Mouse (Mus musculus): Measurements from ENCODE around the gene Gm47985. TPM values are rescaled to one million over a fixed set of nuclear protein-coding genes. Genes with fewer than 3 reads are reported as not detected.
"Not testable (repeated sequence)": the region's sequence is repeated elsewhere in the genome, so short reads cannot be mapped to it uniquely, and the experiment has no call there.

Gm47985 gene
- polyA plus RNA-seq, 1 experiment from 2014 or later: not detected

DNA sequence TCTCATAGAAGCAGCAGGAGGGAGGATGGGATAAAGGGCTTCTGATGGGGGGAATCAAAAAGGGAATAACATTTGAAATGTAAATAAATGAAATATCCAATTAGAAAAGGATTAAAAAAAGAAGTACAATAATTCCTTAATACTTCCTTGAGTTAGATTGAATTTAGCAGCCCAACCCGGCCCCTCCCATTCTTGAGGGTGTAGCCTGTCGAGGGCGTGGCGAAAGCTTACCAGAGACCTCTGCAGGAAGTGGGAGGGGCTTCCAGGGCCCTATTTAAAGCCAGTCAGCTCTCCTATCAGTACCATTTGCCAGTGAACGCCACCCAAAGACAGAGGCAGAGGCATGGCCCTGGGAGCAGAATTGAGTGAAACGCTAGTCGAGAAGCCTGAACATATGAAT, 9.7 kb downstream of the Gm47985 start, which contains the start of gene Gm8947:
Gene Gm8947 (plus strand): TSS at position 302 of the 400 bp plus-strand sequence.
- not testable (repeated sequence) for H3K27me3 ChIP-seq (ENCODE audit: control insufficient read depth, insufficient read depth, low read length); H3K27ac ChIP-seq (ENCODE audit: low read length); H3K4me2 ChIP-seq (replicated peaks; ENCODE audit: low read depth, low read length); H3K9ac ChIP-seq (replicated peaks; ENCODE audit: low read depth, low read length); H3K36me3 ChIP-seq (ENCODE audit: control insufficient read depth, insufficient read depth, low read length); ATAC-seq (ENCODE audit: insufficient number of reproducible peaks, insufficient read depth, low FRiP score, low read depth); H3K4me1 ChIP-seq (ENCODE audit: control insufficient read depth, insufficient read depth, low read length); H3K4me3 ChIP-seq (ENCODE audit: low read depth, low read length); H3K9me3 ChIP-seq (ENCODE audit: control insufficient read depth, low read depth, low read length)
- WGBS: no CpG with 5 or more reads among the region's 7 CpGs

DNA sequence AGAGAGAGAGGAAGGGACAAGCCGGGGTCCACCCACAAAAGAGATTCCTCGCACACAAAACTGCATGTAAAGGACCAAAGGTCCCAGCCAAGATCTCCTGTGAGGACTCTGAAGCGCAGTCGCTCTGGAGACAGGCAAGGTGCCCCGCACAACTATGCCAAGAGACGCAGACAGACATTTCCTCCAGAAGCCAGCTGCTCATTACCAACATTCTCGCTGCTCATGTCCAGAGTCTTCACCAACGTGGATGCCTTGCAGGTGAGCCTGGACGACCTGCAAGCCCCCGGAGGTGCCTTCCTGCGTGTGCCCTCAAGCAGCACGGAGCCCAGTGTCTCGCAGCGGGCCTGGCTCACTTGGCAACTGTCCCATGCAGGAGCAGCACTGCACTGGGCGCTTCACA, 10.4 kb downstream of the Gm47985 start:
- not testable (repeated sequence) for H3K9me3 ChIP-seq (ENCODE audit: control insufficient read depth, low read depth, low read length); H3K4me1 ChIP-seq (ENCODE audit: control insufficient read depth, insufficient read depth, low read length); H3K9ac ChIP-seq (replicated peaks; ENCODE audit: low read depth, low read length); H3K27me3 ChIP-seq (ENCODE audit: control insufficient read depth, insufficient read depth, low read length); ATAC-seq (ENCODE audit: insufficient number of reproducible peaks, insufficient read depth, low FRiP score, low read depth); H3K36me3 ChIP-seq (ENCODE audit: control insufficient read depth, insufficient read depth, low read length); H3K27ac ChIP-seq (ENCODE audit: low read length); H3K4me3 ChIP-seq (ENCODE audit: low read depth, low read length); H3K4me2 ChIP-seq (replicated peaks; ENCODE audit: low read depth, low read length)
- WGBS: 92% methylated on average over 14 of the region's 15 CpGs

DNA sequence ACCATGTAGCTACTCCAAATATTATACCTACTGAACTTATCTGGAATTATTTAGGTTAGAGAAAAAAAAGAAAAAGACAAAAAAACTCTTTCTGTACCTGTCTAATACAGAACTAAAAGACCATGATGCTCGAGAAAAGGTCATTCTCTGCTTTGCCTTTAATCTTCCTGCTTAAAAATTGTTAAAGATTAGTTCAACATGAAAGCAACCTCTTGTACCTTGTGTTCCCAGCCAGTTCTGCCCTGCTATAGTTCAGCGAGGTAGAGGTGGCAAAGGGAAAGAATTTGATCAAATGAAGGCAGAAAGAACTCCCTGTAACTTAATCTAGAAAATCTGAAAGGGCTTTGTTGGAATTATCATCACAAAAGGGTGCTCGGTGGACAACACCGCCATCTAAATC, 13.6 kb downstream of the Gm47985 start:
- not testable (repeated sequence) for H3K4me3 ChIP-seq (ENCODE audit: low read depth, low read length); H3K4me2 ChIP-seq (replicated peaks; ENCODE audit: low read depth, low read length); H3K9me3 ChIP-seq (ENCODE audit: control insufficient read depth, low read depth, low read length); H3K9ac ChIP-seq (replicated peaks; ENCODE audit: low read depth, low read length); ATAC-seq (ENCODE audit: insufficient number of reproducible peaks, insufficient read depth, low FRiP score, low read depth); H3K27me3 ChIP-seq (ENCODE audit: control insufficient read depth, insufficient read depth, low read length); H3K4me1 ChIP-seq (ENCODE audit: control insufficient read depth, insufficient read depth, low read length); H3K27ac ChIP-seq (ENCODE audit: low read length); H3K36me3 ChIP-seq (ENCODE audit: control insufficient read depth, insufficient read depth, low read length)
- WGBS: 55% methylated on average over 4 of the region's 4 CpGs

DNA sequence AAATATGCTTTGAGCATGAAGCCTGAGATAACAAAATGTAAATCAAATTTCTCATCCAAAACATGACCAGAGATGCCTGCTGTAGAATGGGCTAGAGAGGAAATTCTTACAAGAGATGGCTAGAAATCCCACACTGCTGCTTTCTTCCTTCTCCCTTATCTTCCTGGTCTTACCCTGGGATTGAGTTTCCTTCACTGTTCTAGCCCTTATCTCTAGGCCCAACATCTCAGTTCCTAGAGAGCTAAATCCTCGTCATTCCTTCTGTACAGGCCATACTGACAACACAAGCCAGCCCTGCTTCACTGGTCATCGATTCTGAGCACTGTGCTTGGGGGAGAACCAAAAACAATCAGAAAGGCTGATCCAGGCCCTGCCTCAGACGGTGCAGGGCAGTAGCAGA, 14.4 kb downstream of the Gm47985 start:
- H3K36me3 ChIP-seq (ENCODE audit: control insufficient read depth, insufficient read depth, low read length); ATAC-seq (ENCODE audit: insufficient number of reproducible peaks, insufficient read depth, low FRiP score, low read depth); H3K4me1 ChIP-seq (ENCODE audit: control insufficient read depth, insufficient read depth, low read length); H3K27ac ChIP-seq (ENCODE audit: low read length); H3K4me2 ChIP-seq (replicated peaks; ENCODE audit: low read depth, low read length); H3K9ac ChIP-seq (replicated peaks; ENCODE audit: low read depth, low read length); H3K4me3 ChIP-seq (ENCODE audit: low read depth, low read length); H3K9me3 ChIP-seq (ENCODE audit: control insufficient read depth, low read depth, low read length); H3K27me3 ChIP-seq (ENCODE audit: control insufficient read depth, insufficient read depth, low read length): not testable (repeated sequence)
- WGBS: 74% methylated on average over 3 of the region's 3 CpGs

DNA sequence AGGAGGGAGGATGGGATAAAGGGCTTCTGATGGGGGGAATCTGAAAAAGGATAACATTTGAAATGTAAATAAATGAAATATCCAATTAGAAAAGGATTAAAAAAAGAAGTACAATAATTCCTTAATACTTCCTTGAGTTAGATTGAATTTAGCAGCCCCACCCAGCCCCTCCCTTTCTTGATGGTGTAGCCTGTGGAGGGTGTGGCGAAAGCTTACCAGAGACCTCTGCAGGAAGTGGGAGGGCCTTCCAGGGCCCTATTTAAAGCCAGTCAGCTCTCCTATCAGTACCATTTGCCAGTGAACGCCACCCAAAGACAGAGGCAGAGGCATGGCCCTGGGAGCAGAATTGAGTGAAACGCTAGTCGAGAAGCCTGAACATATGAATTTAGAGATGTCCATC, 15.8 kb downstream of the Gm47985 start, which contains the start of gene Gm47995:
Gene Gm47995 (plus strand): TSS at position 329 of the 400 bp plus-strand sequence.
- H3K9me3 ChIP-seq (ENCODE audit: control insufficient read depth, low read depth, low read length); H3K27me3 ChIP-seq (ENCODE audit: control insufficient read depth, insufficient read depth, low read length); H3K4me3 ChIP-seq (ENCODE audit: low read depth, low read length); H3K4me2 ChIP-seq (replicated peaks; ENCODE audit: low read depth, low read length); H3K36me3 ChIP-seq (ENCODE audit: control insufficient read depth, insufficient read depth, low read length); ATAC-seq (ENCODE audit: insufficient number of reproducible peaks, insufficient read depth, low FRiP score, low read depth); H3K9ac ChIP-seq (replicated peaks; ENCODE audit: low read depth, low read length); H3K4me1 ChIP-seq (ENCODE audit: control insufficient read depth, insufficient read depth, low read length); H3K27ac ChIP-seq (ENCODE audit: low read length): not testable (repeated sequence)
- WGBS: 83% methylated on average over 2 of the region's 4 CpGs

DNA sequence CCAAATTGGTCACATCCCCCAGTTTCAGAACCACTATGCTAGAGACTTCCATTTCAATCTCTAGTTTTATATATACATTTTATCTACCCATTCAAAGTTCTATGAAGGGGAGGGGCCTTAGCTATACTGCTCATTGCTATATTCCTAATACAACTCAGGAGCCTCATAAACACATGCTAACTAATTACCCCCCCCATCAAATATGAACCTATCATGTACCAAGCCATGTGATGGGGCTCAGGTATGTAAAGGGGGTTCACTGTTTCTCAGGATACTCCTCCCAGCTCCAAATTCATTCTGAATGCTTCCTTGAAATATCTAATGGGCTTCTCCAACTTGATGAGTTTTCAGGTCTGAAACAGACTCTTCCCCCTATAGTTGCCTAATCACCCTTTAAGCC, 18.3 kb downstream of the Gm47985 start:
- not testable (repeated sequence) for ATAC-seq (ENCODE audit: insufficient number of reproducible peaks, insufficient read depth, low FRiP score, low read depth); H3K4me3 ChIP-seq (ENCODE audit: low read depth, low read length); H3K9ac ChIP-seq (replicated peaks; ENCODE audit: low read depth, low read length); H3K36me3 ChIP-seq (ENCODE audit: control insufficient read depth, insufficient read depth, low read length); H3K27me3 ChIP-seq (ENCODE audit: control insufficient read depth, insufficient read depth, low read length); H3K4me1 ChIP-seq (ENCODE audit: control insufficient read depth, insufficient read depth, low read length); H3K27ac ChIP-seq (ENCODE audit: low read length); H3K4me2 ChIP-seq (replicated peaks; ENCODE audit: low read depth, low read length); H3K9me3 ChIP-seq (ENCODE audit: control insufficient read depth, low read depth, low read length)

DNA sequence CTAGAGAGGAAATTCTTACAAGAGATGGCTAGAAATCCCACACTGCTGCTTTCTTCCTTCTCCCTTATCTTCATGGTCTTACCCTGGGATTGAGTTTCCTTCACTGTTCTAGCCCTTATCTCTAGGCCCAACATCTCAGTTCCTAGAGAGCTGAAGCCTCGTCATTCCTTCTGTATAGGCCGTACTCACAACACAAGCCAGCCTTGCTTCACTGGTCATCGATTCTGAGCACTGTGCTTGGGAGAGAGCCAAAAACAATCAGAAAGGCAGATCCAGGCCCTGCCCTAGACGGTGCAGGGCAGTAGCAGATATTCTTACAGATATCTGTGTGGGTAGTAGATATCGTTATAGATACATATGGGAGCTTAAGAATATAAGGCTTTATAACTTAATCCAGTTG, 20.4 kb downstream of the Gm47985 start:
- H3K9ac ChIP-seq (replicated peaks; ENCODE audit: low read depth, low read length); H3K4me1 ChIP-seq (ENCODE audit: control insufficient read depth, insufficient read depth, low read length); H3K9me3 ChIP-seq (ENCODE audit: control insufficient read depth, low read depth, low read length); ATAC-seq (ENCODE audit: insufficient number of reproducible peaks, insufficient read depth, low FRiP score, low read depth); H3K36me3 ChIP-seq (ENCODE audit: control insufficient read depth, insufficient read depth, low read length); H3K4me3 ChIP-seq (ENCODE audit: low read depth, low read length); H3K4me2 ChIP-seq (replicated peaks; ENCODE audit: low read depth, low read length); H3K27ac ChIP-seq (ENCODE audit: low read length); H3K27me3 ChIP-seq (ENCODE audit: control insufficient read depth, insufficient read depth, low read length): not testable (repeated sequence)
- WGBS: 75% methylated on average over 3 of the region's 5 CpGs

DNA sequence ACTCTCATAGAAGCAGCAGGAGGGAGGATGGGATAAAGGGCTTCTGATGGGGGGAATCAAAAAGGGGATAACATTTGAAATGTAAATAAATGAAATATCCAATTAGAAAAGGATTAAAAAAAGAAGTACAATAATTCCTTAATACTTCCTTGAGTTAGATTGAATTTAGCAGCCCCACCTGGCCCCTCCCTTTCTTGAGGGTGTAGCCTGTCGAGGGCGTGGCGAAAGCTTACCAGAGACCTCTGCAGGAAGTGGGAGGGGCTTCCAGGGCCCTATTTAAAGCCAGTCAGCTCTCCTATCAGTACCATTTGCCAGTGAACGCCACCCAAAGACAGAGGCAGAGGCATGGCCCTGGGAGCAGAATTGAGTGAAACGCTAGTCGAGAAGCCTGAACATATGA, 21.5 kb downstream of the Gm47985 start, which contains the start of gene 3110040M04Rik:
Gene 3110040M04Rik (plus strand): TSS at position 304 of the 400 bp plus-strand sequence.
- not testable (repeated sequence) for H3K4me1 ChIP-seq (ENCODE audit: control insufficient read depth, insufficient read depth, low read length); H3K4me2 ChIP-seq (replicated peaks; ENCODE audit: low read depth, low read length); H3K9me3 ChIP-seq (ENCODE audit: control insufficient read depth, low read depth, low read length); ATAC-seq (ENCODE audit: insufficient number of reproducible peaks, insufficient read depth, low FRiP score, low read depth); H3K27me3 ChIP-seq (ENCODE audit: control insufficient read depth, insufficient read depth, low read length); H3K27ac ChIP-seq (ENCODE audit: low read length); H3K9ac ChIP-seq (replicated peaks; ENCODE audit: low read depth, low read length); H3K36me3 ChIP-seq (ENCODE audit: control insufficient read depth, insufficient read depth, low read length); H3K4me3 ChIP-seq (ENCODE audit: low read depth, low read length)
- no CpG with 5 or more reads among the region's 6 CpGs for WGBS

DNA sequence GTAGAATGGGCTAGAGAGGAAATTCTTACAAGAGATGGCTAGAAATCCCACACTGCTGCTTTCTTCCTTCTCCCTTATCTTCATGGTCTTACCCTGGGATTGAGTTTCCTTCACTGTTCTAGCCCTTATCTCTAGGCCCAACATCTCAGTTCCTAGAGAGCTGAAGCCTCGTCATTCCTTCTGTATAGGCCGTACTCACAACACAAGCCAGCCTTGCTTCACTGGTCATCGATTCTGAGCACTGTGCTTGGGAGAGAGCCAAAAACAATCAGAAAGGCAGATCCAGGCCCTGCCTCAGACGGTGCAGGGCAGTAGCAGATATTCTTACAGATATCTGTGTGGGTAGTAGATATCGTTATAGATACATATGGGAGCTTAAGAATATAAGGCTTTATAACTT, 26.2 kb downstream of the Gm47985 start:
- peak; percentile 42; the same call in 1 of the 2 replicates for ATAC-seq (ENCODE audit: insufficient number of reproducible peaks, insufficient read depth, low FRiP score, low read depth)
- not testable (repeated sequence) for H3K27ac ChIP-seq (ENCODE audit: low read length); H3K9me3 ChIP-seq (ENCODE audit: control insufficient read depth, low read depth, low read length); H3K4me2 ChIP-seq (replicated peaks; ENCODE audit: low read depth, low read length); H3K4me3 ChIP-seq (ENCODE audit: low read depth, low read length); H3K36me3 ChIP-seq (ENCODE audit: control insufficient read depth, insufficient read depth, low read length); H3K4me1 ChIP-seq (ENCODE audit: control insufficient read depth, insufficient read depth, low read length); H3K9ac ChIP-seq (replicated peaks; ENCODE audit: low read depth, low read length); H3K27me3 ChIP-seq (ENCODE audit: control insufficient read depth, insufficient read depth, low read length)
- WGBS: 71% methylated on average over 3 of the region's 5 CpGs

Measured in stomach, embryonic 14.5 days (tissue).